Mouse (Mus musculus) adrenal gland, postnatal 4 days (tissue): Measurements from ENCODE around the gene Tnfrsf21. TPM values are rescaled to one million over a fixed set of nuclear protein-coding genes. Genes with fewer than 3 reads are reported as not detected.

Experiments used
- DNase-seq, 2 experiments: peaks; one replicate each; pipeline ENCODE4 v3.0.0; 2021 to 2022; ENCODE audit warnings: low spot score in 2 of 2, mixed read lengths in 2 of 2
- total RNA-seq, 2 experiments: library from RNA; stranded (reverse); gene quantifications; 2 replicates each; pipeline ENCODE4 v1.2.3; 2021

Gene Tnfrsf21
- total RNA-seq, 2 experiments from 2014 or later, result 11.0 to 19.9 TPM

DNA sequence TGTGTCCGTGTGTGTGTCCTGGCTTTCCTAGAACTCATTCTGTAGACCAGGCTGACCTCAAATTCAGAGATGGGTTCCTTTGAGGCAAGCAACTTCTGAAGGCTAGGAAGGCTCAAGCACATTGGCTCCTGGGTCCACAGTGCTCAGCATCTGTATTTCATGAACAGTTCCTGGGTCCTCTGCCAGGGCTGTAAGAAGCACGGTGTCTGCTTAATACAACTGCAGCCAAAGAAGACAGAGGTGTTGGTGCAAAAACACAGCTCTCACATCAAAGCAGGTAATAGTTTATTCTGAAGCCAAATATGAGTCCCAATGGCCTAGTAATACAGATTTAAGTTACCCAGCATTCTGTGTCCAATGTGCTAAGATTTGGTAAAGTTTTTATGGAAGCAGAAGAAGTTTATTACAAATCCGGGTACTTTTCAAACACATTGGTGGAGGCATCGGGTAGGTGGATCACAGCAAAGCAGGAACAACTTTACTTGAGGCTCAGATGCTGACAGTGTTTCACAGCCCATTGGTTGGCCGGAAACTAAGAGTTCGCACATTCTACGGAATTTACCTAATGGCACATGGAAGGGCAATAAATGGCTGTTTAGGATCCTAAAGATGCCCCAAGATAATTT is 112.7 kb downstream of the Tnfrsf21 start:
- no peak for DNase-seq

DNA sequence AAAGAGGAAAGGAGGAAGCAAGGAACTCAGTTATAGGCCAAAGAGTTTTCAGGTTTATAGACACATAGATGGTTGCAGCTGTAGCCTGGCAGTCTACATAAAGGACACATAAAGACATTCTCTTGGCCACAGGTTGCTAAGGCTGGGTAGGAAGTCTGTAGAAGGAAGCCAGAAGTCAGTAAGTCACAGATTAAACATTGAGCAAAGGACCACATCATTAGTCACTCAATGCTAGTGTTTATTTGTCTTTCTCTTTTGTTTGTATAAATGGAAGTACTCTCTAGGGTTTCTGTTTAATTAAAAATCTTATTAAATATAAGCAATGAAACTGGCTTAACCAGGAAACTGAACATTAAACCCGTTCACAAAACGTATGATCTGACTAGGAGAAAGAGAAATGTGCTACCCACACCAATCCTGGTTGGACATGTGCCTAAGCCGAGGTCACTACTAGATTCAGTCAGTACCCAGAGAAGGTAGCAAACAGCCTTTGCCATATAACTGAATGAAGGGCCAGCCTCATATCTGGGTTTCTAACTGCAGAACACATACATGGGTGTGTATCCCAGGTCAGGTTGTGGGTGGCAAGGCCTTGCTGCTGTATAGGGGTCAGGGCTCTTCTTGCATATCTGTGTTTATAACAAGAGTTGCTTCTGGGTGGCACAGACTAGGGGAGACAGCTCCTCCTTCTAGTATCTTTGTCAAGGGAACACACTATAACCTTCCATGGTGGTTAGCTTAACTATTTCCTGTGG is 113.9 kb downstream of the Tnfrsf21 start:
- DNase-seq, result no peak

DNA sequence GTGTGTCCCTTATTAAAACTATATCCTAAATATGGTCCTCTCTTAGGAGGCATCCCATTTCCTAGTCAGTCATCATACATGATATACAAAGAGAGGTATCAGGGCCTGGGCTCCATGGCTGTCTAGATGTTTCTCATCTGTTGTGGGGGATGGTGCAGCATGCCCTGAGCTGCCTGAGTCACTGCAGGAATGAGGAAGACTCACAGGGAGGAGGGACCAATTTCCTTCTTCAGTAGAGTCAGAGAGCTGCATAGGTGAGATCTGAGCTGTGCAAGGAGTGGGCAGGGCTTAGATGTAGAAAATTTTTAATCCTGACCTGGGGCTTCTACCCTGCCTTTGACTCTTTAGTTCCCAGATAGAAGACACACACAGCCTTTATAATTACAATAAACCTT is 114.5 kb downstream of the Tnfrsf21 start:
- no peak for DNase-seq

DNA sequence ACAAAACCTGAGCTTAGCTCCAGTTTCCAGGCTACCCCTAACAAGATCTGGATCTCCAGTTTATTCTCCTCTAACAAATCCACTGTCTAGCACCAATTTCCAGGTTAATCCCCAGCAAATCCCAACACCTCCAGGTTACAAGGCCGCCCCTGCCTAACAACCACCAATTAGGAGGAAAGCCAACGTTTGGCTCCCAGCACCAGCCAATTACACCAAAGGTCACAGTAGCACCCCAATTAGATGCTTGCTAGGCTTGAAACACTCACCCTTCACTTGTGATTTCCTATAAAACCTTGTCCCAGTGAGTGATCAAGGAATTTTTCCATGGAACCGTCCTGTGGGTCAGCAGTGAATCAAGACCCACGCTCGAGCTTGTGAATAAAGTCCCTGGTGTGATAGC is 116.1 kb downstream of the Tnfrsf21 start:
- no peak for DNase-seq

DNA sequence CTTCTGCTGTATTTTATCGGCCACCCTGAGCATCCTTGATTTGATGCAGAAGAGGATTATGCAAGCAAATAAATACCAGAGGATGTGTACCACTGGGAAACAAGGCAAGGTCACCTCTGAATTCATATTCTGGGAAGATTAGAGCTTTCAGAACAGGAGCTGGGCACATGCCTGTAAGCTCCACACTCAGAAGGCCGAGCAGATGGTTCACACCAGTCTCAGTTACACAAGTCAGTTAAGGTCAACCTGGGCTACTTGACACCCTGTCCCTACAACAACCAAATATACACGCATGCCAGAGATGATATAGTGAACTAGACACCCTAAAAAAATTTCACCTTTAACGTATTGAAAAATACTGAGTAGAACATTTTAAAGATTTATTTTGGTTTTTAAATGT is 116.8 kb downstream of the Tnfrsf21 start:
- no peak for DNase-seq

DNA sequence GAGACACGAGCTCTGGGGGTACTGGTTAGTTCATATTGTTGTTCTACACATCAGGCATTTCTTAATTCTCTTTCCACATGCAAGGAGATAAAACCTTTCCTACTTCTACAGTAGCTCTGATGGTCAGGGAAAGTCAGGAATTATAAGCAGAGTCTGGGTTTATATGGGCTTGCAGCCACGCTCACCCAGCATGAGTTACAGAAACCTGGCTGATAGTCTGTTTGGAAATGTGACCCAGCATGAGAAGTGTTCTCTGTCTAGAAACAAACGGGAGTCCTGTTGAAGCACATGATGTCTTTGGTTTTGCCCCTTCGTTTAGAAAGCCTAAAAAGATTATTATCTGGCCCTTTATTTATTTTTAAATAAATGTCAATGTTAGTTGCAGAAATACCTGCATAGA is 118.6 kb downstream of the Tnfrsf21 start:
- no peak for DNase-seq

DNA sequence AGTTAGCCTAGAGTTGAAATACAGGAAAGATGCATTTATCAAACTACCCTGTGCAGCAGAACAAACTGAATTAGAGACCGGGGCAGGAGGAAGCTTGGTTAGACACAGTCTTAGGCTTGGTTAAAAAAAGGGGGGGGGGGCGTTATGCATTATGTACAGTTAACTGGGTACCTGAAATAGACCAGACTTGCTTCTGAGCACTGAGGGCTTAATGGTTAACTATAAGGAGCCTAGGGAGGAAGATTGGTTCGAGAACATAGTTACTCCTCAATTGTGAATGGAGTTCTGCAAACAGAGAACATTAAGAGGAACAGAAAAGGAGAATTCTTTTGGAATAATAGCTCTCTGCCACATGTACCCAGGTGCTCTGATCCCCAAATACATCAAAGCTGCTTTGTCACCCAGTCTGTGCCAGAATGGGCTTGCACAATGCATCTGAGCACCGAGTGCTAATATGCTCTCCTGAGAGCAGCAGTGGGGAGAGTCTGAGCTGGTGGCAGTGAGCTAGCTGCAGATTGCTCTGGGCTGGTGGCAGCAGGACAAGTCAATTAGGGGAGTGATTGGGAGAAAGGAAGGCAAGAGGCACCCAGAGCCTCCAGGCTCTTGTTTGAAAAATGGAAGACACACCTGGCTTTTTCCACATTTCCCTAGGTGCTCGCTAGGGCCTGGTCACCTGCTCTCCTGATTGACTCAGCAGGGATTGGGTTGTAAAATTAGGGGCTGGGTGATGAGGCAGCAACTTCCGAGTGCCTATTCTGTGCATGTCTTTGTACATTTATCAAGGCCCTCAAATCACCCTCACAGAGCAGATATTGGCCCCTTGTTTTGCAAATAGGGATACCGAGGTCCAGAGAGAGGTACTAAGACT is 119.3 kb downstream of the Tnfrsf21 start:
- no peak for DNase-seq

DNA sequence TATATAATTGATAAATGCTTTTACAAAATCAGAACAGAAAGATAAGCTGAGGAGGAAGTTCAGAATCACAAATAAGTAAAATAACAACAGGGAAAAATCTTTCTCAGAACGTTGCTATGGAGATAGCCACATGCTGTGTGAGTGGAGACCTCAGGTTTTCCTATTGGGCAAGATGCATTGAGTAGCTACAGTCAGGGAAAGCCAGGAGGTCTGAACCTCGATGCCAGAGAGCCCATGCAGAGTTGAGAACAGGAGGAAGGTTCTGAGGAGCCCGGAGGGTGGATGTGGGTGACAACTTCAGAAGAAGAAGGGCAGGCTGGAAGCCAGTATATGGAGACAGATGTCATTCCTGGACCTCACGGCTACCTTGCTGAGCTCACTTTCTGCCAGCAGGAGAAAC is 120.4 kb downstream of the Tnfrsf21 start:
- DNase-seq, result no peak

DNA sequence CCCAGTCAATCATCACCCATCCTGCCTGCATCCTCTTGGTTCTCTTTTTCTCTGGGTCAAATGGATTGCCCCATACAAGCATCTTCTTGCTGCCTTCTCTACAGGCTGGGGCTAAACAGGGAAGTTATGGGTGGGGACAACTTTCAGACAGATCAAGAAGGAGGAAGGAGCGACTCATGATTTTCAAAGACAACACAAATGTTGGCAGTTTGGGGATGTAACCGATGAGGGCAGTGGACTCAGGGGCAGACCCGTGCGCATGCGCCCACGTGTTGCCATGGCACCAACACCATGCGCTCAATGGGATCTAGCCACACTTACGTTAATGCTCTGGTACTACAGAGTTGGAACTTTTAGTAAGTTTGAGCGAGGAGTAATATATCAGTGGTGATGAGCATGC is 121.5 kb downstream of the Tnfrsf21 start:
- DNase-seq, result no peak

DNA sequence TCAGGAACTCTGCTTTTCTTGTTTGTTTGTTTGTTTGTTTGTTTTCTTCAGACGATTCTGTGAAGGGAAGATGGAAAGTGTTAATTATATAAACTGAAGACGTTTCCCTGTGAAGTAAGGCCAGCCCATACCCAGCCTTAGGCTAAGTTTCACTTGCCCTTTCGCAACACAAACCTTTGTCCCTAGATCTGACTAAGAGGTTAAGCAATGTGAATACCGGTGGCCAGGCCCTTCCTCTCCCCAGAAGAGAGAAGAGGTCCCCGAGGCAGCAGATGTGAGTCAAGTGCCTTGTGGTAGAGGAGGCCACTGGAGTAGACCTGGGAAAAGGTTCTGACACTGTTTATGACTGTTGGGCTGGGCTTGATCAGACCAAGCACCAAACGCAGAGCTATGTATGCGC is 122.0 kb downstream of the Tnfrsf21 start:
- DNase-seq, result no peak

Other genes with a start within 250 kb of the Tnfrsf21 start
- gene Cd2ap, start 139.9 kb upstream of the Tnfrsf21 start, total RNA-seq, result 10 to 100 TPM; 88.2 to 98.1 TPM